Comparison of ENCODE assay signal across 8 mouse cellular contexts in the genomic region with DNA sequence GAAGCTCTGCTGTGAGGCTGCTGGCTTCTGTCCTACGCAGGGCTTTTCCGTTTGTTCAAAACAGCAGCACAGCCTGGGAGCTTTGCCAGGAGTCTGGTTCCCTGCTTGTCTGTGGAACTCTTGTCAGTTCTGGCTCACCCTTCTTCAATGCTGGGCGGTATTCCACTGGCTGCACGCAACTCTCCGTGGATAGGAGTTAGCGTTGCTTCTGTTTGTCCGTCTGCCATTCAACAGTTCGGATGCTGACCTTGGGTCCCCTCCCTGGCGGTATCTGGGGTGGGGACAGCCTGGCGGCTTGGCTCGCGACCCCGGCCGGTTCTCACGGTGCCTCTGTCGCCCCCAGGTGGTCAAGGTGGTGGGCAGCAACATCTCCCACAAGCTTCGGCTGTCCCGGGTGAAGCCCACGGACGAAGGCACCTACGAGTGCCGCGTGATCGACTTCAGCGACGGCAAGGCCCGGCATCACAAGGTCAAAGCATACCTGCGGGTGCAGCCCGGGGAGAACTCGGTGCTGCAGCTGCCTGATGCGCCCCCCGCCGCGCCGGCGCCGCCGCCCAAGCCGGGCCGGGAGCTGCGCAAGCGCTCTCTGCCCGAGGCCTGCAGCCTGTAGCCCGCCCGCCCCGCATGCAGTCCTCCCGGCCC. TPM values are rescaled to one million over a fixed set of nuclear protein-coding genes. Genes with fewer than 3 reads are reported as not detected.
DNase-seq lines count a peak whose midpoint lies in the region; ATAC-seq and TF ChIP-seq lines count a peak whose summit lies in the region.

No protein-coding gene starts in this region.

- peak overlapping the region; percentile 78 for H3K4me2 ChIP-seq in forebrain, postnatal 0 days (ENCODE audit: low read depth)

- H3K27ac ChIP-seq in ES-E14 (ENCODE audit: insufficient read depth, low read depth, low read length, poor library complexity, severe bottlenecking): no peak overlapping the region
- H3K27ac ChIP-seq in forebrain, postnatal 0 days (ENCODE audit: low read depth, low read length): peak overlapping the region; percentile 45; the same call in 1 of the 2 replicates
- H3K27ac ChIP-seq in layer of hippocampus, adult 2 months: peak overlapping the region; percentile 81

- H3K4me1 ChIP-seq in ES-E14 (ENCODE audit: control insufficient read depth in 2 of 2, insufficient read depth in 2 of 2, low read length in 2 of 2, poor library complexity in 1 of 2): peaks cover 4 to 18% of the 10 kb centered on the region in 2 experiments; a peak in 1 of 4 replicates
- H3K4me1 ChIP-seq in forebrain, postnatal 0 days (ENCODE audit: insufficient read depth): peaks cover 17% of the 10 kb centered on the region

- intact Hi-C loops in heart, postnatal 36 days (cut with DNase I): loop anchor here (5.0 kb wide), 1 partner anchor 206 kb away; a partner anchor contains a TSS

- H3K36me3 ChIP-seq in ES-E14 (ENCODE audit: control insufficient read depth, insufficient read depth, low read length, poor library complexity, severe bottlenecking): no peaks in the 10 kb centered on the region
- peaks cover 5% of the 10 kb centered on the region; the same call in 1 of the 2 replicates for H3K36me3 ChIP-seq in forebrain, postnatal 0 days (ENCODE audit: insufficient read depth)

- WGBS in forebrain, postnatal 0 days: under 1% methylated on average over 44 of the region's 47 CpGs

- no peaks in the 10 kb centered on the region for H3K9me3 ChIP-seq in ES-E14 (ENCODE audit: control insufficient read depth, insufficient read depth, low read depth, low read length)
- no peaks in the 10 kb centered on the region for H3K9me3 ChIP-seq in forebrain, postnatal 0 days (ENCODE audit: low read length)

- H3K4me3 ChIP-seq in ES-E14 (ENCODE audit: insufficient read depth in 1 of 2, low read depth in 1 of 2, low read length in 2 of 2, poor library complexity in 1 of 2, severe bottlenecking in 1 of 2): peak overlapping the region; percentile 62 to 63
- H3K4me3 ChIP-seq in forebrain, postnatal 0 days (ENCODE audit: low read depth, low read length): peak overlapping the region; percentile 40
- H3K4me3 ChIP-seq in layer of hippocampus, adult 2 months: peak overlapping the region; percentile 60

- in situ Hi-C loops in ES-E14 (cut with MboI; ENCODE audit: low sequenced_read_pairs in 2 of 2, unreplicated experiment in 2 of 2): no loop called here

- TF ChIP-seq CTCF in forebrain, postnatal 0 days (IDR thresholded peaks at IDR 0.05; ENCODE audit: low read depth): peak; percentile 86
- peak; percentile 86 for TF ChIP-seq CTCF in layer of hippocampus, adult 2 months (conservative IDR thresholded peaks at IDR 0.05)

- H3K27me3 ChIP-seq in forebrain, postnatal 0 days (ENCODE audit: insufficient read depth, low read length): no peaks in the 10 kb centered on the region; the same call in 1 of the 2 replicates

- peak overlapping the region; percentile 56 for H3K9ac ChIP-seq in ES-E14 (ENCODE audit: insufficient read depth, low read depth, low read length, poor library complexity, severe bottlenecking)
- H3K9ac ChIP-seq in forebrain, postnatal 0 days: peak overlapping the region; percentile 68

- peak; percentile 57 for DNase-seq in ES-E14 (ENCODE audit: low read depth, low spot score)
- peak; percentile 69 for DNase-seq in cerebellum, adult 11-12 months
- DNase-seq in forebrain, postnatal 0 days: peak; percentile 90
- peak; percentile 75 to 81 for DNase-seq in heart, postnatal 36 days
- peak; percentile 71 to 80 for DNase-seq in layer of hippocampus, adult 2 months (ENCODE audit: low spot score in 2 of 2)
- peak; percentile 64 to 69 for DNase-seq in lung, adult 18-20 months
- peak; percentile 48 for DNase-seq in ovary, postnatal 10 days (ENCODE audit: low spot score)
- peak; percentile 40 for DNase-seq in thymus, postnatal 25 days

- peak; percentile 83 for ATAC-seq in forebrain, postnatal 0 days

TF ChIP-seq in ES-E14, 5 proteins besides CTCF, POLR2A, EP300 and RAD21:
- TF ChIP-seq HCFC1 (IDR thresholded peaks at IDR 0.05; ENCODE audit: borderline replicate concordance, insufficient read depth, low read length) (no peak), ZNF384 (IDR thresholded peaks at IDR 0.05; ENCODE audit: low read depth, low read length) (no peak), ZC3H11A (IDR thresholded peaks at IDR 0.05; ENCODE audit: borderline replicate concordance, low read depth, low read length) (no peak), CHD2 (IDR thresholded peaks at IDR 0.05; ENCODE audit: low read depth, low read length) (no peak), MAFK (IDR thresholded peaks at IDR 0.05; ENCODE audit: insufficient read depth, low read depth, low read length) (no peak)

RNA-seq across cellular contexts. Expression of a gene that starts 29.2 kb away (rescaled TPM):
- total RNA-seq in ES-E14 (2012; rRNA removed): 0.48 and 0.62 TPM in 2 replicates
- 90.0 and 113 TPM in 2 replicates for total RNA-seq in forebrain, postnatal 0 days (2014; rRNA removed)
- 21.5 and 25.9 TPM in 2 replicates for polyA plus RNA-seq in forebrain, postnatal 0 days (2015; fragmentation: Nextera tagmentation; extraction: Ambion mirVana)
- under 1 TPM; 0.22 to 0.24 TPM for total RNA-seq in heart, postnatal 36 days (2021)
- 100 to 1,000 TPM; 110 to 112 TPM for total RNA-seq in layer of hippocampus, adult 2 months (2021)

Comparison
In these comparisons a context has a peak if more than half of its experiments do, and no peak if none do; other contexts are left out.
1. DNase-seq: peak in every context shown above with its lines; median percentile 90 in forebrain, postnatal 0 days; 78 in heart, postnatal 36 days; 76 in layer of hippocampus, adult 2 months; 69 in cerebellum, adult 11-12 months; 66 in lung, adult 18-20 months; 57 in ES-E14; 48 in ovary, postnatal 10 days; 40 in thymus, postnatal 25 days.
2. RNA of a gene that starts 29.2 kb away (total RNA-seq): 90.0 to 113 TPM in forebrain, postnatal 0 days and 110 to 112 TPM in layer of hippocampus, adult 2 months; 0.48 to 0.62 TPM in ES-E14 and 0.22 to 0.24 TPM in heart, postnatal 36 days; every median in the first group is over 10 times any median in the second.
3. Peak in every context shown above with its lines, with median percentiles within 50 percentile points of each other: H3K4me3 ChIP-seq.